In genomic region chr10:43983866-43984265, GRCm38 (mm10) we compare ENCODE assay signal across 11 mouse cellular contexts.
"Had no signal": no experiment of that assay in that cellular context is flagged by ENCODE, and none has a peak within 500 bp of the region (broad histone marks: within the 10 kb centered on the region; RNA-seq: fewer than 3 reads in every experiment).

No protein-coding gene starts in this region.

- H3K27me3 ChIP-seq: limb, embryonic 15.5 days; liver, embryonic 12.5 days had no signal

- H3K36me3 ChIP-seq: limb, embryonic 15.5 days; liver, embryonic 12.5 days; midbrain, embryonic 10.5 days had no signal

- H3K4me3 ChIP-seq: limb, embryonic 15.5 days; liver, embryonic 12.5 days; midbrain, embryonic 10.5 days had no signal

- H3K4me2 ChIP-seq: limb, embryonic 15.5 days; liver, embryonic 12.5 days; lung, embryonic 14.5 days had no signal

- DNase-seq: kidney, postnatal 10 days; lung, embryonic 14.5 days; lung, postnatal 10 days; lung, postnatal 4 days; spleen, adult 18-20 months; thymus, adult 2 months; thymus, postnatal 36 days had no signal

- H3K9ac ChIP-seq: limb, embryonic 15.5 days; liver, embryonic 12.5 days; lung, embryonic 14.5 days had no signal

- ATAC-seq: liver, embryonic 12.5 days; midbrain, embryonic 16.5 days had no signal

- H3K27ac ChIP-seq: limb, embryonic 15.5 days; liver, embryonic 12.5 days; midbrain, embryonic 10.5 days had no signal

- H3K9me3 ChIP-seq: limb, embryonic 15.5 days; liver, embryonic 12.5 days; midbrain, embryonic 10.5 days had no signal

- H3K4me1 ChIP-seq: limb, embryonic 15.5 days; liver, embryonic 12.5 days; midbrain, embryonic 10.5 days had no signal
